Mouse (Mus musculus) inflammation-experienced regulatory T-cells (primary cell): ENCODE measurements around the gene Smpd3. TPM values are rescaled to one million over a fixed set of nuclear protein-coding genes. Genes with fewer than 3 reads are reported as not detected.

Experiments
- polyA plus RNA-seq, 2 experiments: library from polyadenylated mRNA; unstranded; fragments of 100-300 nt; shearing (Covaris generic); gene quantifications; one replicate each; pipeline ENCODE4 v1.2.1; 2017

Gene Smpd3
- under 1 TPM; 0.18 to 0.64 TPM for polyA plus RNA-seq

DNA sequence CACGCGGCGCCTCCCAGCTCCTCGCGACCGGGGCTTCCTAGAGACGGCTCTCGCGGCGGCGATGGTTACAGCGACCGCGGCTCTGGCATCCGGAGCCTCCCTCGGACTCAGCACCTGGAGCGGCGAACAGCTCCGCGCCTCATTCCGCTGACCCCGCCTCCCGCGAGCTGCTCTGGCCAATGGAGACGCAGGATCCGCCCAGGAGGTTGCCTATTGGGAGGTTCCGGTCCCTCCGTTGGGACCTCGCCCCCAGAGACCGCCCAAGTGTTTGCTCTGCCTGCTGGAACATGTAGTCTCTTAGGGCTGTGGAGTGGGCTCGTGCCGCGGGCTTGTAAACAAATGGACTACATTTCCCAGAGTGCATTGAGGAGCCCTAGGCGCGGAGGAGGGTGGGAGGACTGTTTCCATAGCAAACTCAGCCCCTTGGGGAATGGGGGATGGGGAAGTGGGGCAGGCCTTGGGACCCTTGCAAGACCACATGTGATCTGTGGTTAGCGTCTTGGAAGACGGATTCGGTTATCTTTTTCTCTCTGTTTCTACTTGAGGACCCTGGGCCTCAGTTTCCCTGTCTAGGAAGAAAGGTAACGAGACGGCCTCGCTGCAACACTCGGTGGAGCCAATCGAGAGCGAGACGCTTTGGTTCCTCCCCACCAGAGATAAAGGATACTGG lies at the start of gene Smpd3:
Gene Smpd3, minus strand, starts transcription at position 137 of the 670 bp plus-strand sequence.

DNA sequence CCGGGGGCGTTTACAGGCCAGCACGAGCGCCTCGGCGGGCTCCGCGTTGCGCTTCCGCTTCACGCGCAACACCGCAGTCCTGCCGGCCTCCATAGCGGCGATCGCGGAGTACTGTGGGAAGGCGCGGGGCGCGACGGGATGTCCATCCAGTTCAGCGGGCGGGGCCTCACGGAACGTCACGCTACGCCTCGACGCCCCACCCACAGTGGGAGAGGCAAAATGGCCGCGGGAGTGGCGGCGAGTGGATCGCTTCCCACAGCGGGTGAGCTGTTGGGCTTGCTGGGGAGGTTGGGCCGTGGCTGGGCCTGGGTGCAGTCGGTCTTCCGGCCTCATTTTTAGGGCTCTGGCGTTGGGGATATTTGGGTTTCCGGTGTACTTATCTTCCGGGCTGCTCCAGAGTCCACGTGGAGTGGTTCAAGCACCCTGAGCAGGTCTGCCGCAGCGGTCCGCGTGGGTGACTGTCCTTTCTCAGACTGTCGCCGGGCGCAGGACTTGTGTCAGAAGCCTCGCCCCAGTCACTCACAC lies 126.9 kb downstream of the Smpd3 start, which contains the start of the genes Slc7a6os and Prmt7:
Gene Slc7a6os, minus strand, starts transcription at position 115 of the 525 bp plus-strand sequence.
Gene Prmt7, plus strand, starts transcription at position 116 of the 525 bp plus-strand sequence.

Other genes with a start within 250 kb of the Smpd3 start
- 1 to 10 TPM; 1.2 to 4.4 TPM for gene Esrp2, start 201.0 kb downstream of the Smpd3 start, polyA plus RNA-seq
- gene Pla2g15, start 187.6 kb downstream of the Smpd3 start, polyA plus RNA-seq: 10 to 100 TPM; 10.9 to 12.5 TPM
- 10 to 100 TPM; 31.0 to 47.3 TPM for gene Slc7a6, start 169.1 kb downstream of the Smpd3 start, polyA plus RNA-seq
- 10 to 100 TPM; 59.8 to 71.9 TPM for gene Slc7a6os, start 127.1 kb downstream of the Smpd3 start, polyA plus RNA-seq
- gene Prmt7, start 127.1 kb downstream of the Smpd3 start, polyA plus RNA-seq: 10 to 100 TPM; 33.6 to 44.7 TPM
- gene Zfp90, start 77.3 kb upstream of the Smpd3 start, polyA plus RNA-seq: 1 to 10 TPM; 6.1 to 6.5 TPM
- under 1 TPM in 1 of 2 experiments, not detected in 1; 0.72 TPM for gene 6030452D12Rik, start 162.5 kb upstream of the Smpd3 start, polyA plus RNA-seq
- under 1 TPM in 1 of 2 experiments, not detected in 1; 0.32 TPM for gene Cdh3, start 172.9 kb upstream of the Smpd3 start, polyA plus RNA-seq
- 1 to 10 TPM; 7.8 to 8.5 TPM for gene Gm10073, start 235.5 kb upstream of the Smpd3 start, polyA plus RNA-seq